Mouse (Mus musculus): ENCODE measurements at regions not wholly inside any gene's neighbourhood (a gene's known extent, or its start where the extent isn't known, plus 50 kb on each side); places are given as distances from the start of the nearest gene placed in this dataset.

GRCm38 (mm10) chr13:52198649-52199348 lies 332.3 kb downstream of the Diras2 start:
- no peak overlapping the region for H3K4me3 ChIP-seq (ENCODE audit: insufficient read depth, low read depth, low read length)
- TF ChIP-seq POLR2A (IDR thresholded peaks at IDR 0.05; ENCODE audit: insufficient read depth, low read depth, low read length) (no peak), CTCF (IDR thresholded peaks at IDR 0.05; ENCODE audit: insufficient read depth, low read depth, low read length) (no peak)
- no peak overlapping the region for H3K27ac ChIP-seq (ENCODE audit: insufficient read depth, low read depth, low read length)
- H3K4me1 ChIP-seq (ENCODE audit: control insufficient read depth, insufficient read depth, low read length): peaks cover 15% of the 10 kb centered on the region
- 88% methylated on average over 7 of the region's 7 CpGs for WGBS

GRCm38 (mm10) chr13:52202372-52202771 lies 328.7 kb downstream of the Diras2 start:
- Histone ChIP-seq H3K27ac (ENCODE audit: insufficient read depth, low read depth, low read length) (no peak overlapping the region), H3K4me1 (ENCODE audit: control insufficient read depth, insufficient read depth, low read length) (peaks cover 15% of the 10 kb centered on the region), H3K4me3 (ENCODE audit: insufficient read depth, low read depth, low read length) (no peak overlapping the region)
- TF ChIP-seq CTCF (IDR thresholded peaks at IDR 0.05; ENCODE audit: insufficient read depth, low read depth, low read length) (no peak), POLR2A (IDR thresholded peaks at IDR 0.05; ENCODE audit: insufficient read depth, low read depth, low read length) (no peak)
- 59% methylated on average over 1 of the region's 1 CpGs for WGBS

GRCm38 (mm10) chr13:52205951-52206350 lies 325.1 kb downstream of the Diras2 start:
- no peak overlapping the region for H3K27ac ChIP-seq (ENCODE audit: insufficient read depth, low read depth, low read length)
- H3K4me1 ChIP-seq (ENCODE audit: control insufficient read depth, insufficient read depth, low read length): peaks cover 9% of the 10 kb centered on the region
- 58% methylated on average over 4 of the region's 4 CpGs for WGBS
- no peak overlapping the region for H3K4me3 ChIP-seq (ENCODE audit: insufficient read depth, low read depth, low read length)
- TF ChIP-seq POLR2A (IDR thresholded peaks at IDR 0.05; ENCODE audit: insufficient read depth, low read depth, low read length): no peak
- no peak for TF ChIP-seq CTCF (IDR thresholded peaks at IDR 0.05; ENCODE audit: insufficient read depth, low read depth, low read length)

GRCm38 (mm10) chr13:52216343-52216742 lies 314.7 kb downstream of the Diras2 start:
- no peak overlapping the region for H3K27ac ChIP-seq (ENCODE audit: insufficient read depth, low read depth, low read length)
- H3K4me1 ChIP-seq (ENCODE audit: control insufficient read depth, insufficient read depth, low read length): no peaks in the 10 kb centered on the region
- WGBS: 94% methylated on average over 5 of the region's 5 CpGs
- H3K4me3 ChIP-seq (ENCODE audit: insufficient read depth, low read depth, low read length): no peak overlapping the region
- TF ChIP-seq POLR2A (IDR thresholded peaks at IDR 0.05; ENCODE audit: insufficient read depth, low read depth, low read length) (no peak), CTCF (IDR thresholded peaks at IDR 0.05; ENCODE audit: insufficient read depth, low read depth, low read length) (no peak)

- no peak overlapping the region for H3K27ac ChIP-seq (ENCODE audit: insufficient read depth, low read depth, low read length)
- no peak overlapping the region for H3K4me3 ChIP-seq (ENCODE audit: insufficient read depth, low read depth, low read length)
- TF ChIP-seq CTCF (IDR thresholded peaks at IDR 0.05; ENCODE audit: insufficient read depth, low read depth, low read length) (no peak), POLR2A (IDR thresholded peaks at IDR 0.05; ENCODE audit: insufficient read depth, low read depth, low read length) (no peak)
- 83% methylated on average over 5 of the region's 5 CpGs for WGBS
- H3K4me1 ChIP-seq (ENCODE audit: control insufficient read depth, insufficient read depth, low read length): peaks cover under 1% of the 10 kb centered on the region; the same call in 1 of the 2 replicates
These were observed 314.0 kb downstream of the Diras2 start for GRCm38 (mm10) chr13:52217066-52217465.

GRCm38 (mm10) chr13:52217741-52218140 lies 313.3 kb downstream of the Diras2 start:
- peaks cover 7% of the 10 kb centered on the region; the same call in 1 of the 2 replicates for H3K4me1 ChIP-seq (ENCODE audit: control insufficient read depth, insufficient read depth, low read length)
- no peak overlapping the region for H3K4me3 ChIP-seq (ENCODE audit: insufficient read depth, low read depth, low read length)
- 70% methylated on average over 7 of the region's 7 CpGs for WGBS
- no peak overlapping the region for H3K27ac ChIP-seq (ENCODE audit: insufficient read depth, low read depth, low read length)
- TF ChIP-seq POLR2A (IDR thresholded peaks at IDR 0.05; ENCODE audit: insufficient read depth, low read depth, low read length): no peak
- TF ChIP-seq CTCF (IDR thresholded peaks at IDR 0.05; ENCODE audit: insufficient read depth, low read depth, low read length): no peak

GRCm38 (mm10) chr13:52222315-52223097 lies 308.6 kb downstream of the Diras2 start:
- H3K27ac ChIP-seq (ENCODE audit: insufficient read depth, low read depth, low read length): no peak overlapping the region
- TF ChIP-seq POLR2A (IDR thresholded peaks at IDR 0.05; ENCODE audit: insufficient read depth, low read depth, low read length) (no peak), CTCF (IDR thresholded peaks at IDR 0.05; ENCODE audit: insufficient read depth, low read depth, low read length) (no peak)
- WGBS: 51% methylated on average over 11 of the region's 11 CpGs
- H3K4me1 ChIP-seq (ENCODE audit: control insufficient read depth, insufficient read depth, low read length): peaks cover 14% of the 10 kb centered on the region
- no peak overlapping the region for H3K4me3 ChIP-seq (ENCODE audit: insufficient read depth, low read depth, low read length)

- Histone ChIP-seq H3K4me1 (ENCODE audit: control insufficient read depth, insufficient read depth, low read length) (peaks cover 14% of the 10 kb centered on the region), H3K27ac (ENCODE audit: insufficient read depth, low read depth, low read length) (no peak overlapping the region), H3K4me3 (ENCODE audit: insufficient read depth, low read depth, low read length) (no peak overlapping the region)
- TF ChIP-seq POLR2A (IDR thresholded peaks at IDR 0.05; ENCODE audit: insufficient read depth, low read depth, low read length): no peak
- no peak for TF ChIP-seq CTCF (IDR thresholded peaks at IDR 0.05; ENCODE audit: insufficient read depth, low read depth, low read length)
- WGBS: 64% methylated on average over 6 of the region's 6 CpGs
These were observed 307.7 kb downstream of the Diras2 start for GRCm38 (mm10) chr13:52223098-52223962.

Data from olfactory bulb, adult 2 months (tissue).